Mouse (Mus musculus) intestine, embryonic 16.5 days (tissue): ENCODE data around the gene Pdzph1. TPM values are rescaled to one million over a fixed set of nuclear protein-coding genes. Genes with fewer than 3 reads are reported as not detected.

Experiments
- ATAC-seq: fragments of 200-750 bp; cut with Nextera tagmentation; 2 replicates; pipeline ENCODE4 v1.8.0; 2017; ENCODE audit warnings: moderate TSS enrichment, moderate library complexity
- H3K27ac ChIP-seq: fragments of 300-500 bp; sonication (generic); 2 replicates; pipeline ENCODE4 v1.5.1; 2014; ENCODE audit warnings: mild to moderate bottlenecking, low read length
- H3K27me3 ChIP-seq: fragments of 300-500 bp; sonication (generic); replicated peaks from 2 replicates; pipeline ENCODE4 v1.6.1; 2014; ENCODE audit warnings: low read length, control low read depth, mixed read lengths; ENCODE audit not compliant: control insufficient read depth, insufficient read depth
- H3K36me3 ChIP-seq: fragments of 300-500 bp; sonication (generic); 2 replicates; pipeline ENCODE4 v1.6.1; 2014; ENCODE audit warnings: low read length, control low read depth; ENCODE audit not compliant: control insufficient read depth, insufficient read depth
- H3K4me1 ChIP-seq: fragments of 300-500 bp; sonication (generic); 2 replicates; pipeline ENCODE4 v1.6.1; 2014; ENCODE audit warnings: low read length, control low read depth, mixed read lengths; ENCODE audit not compliant: control insufficient read depth, insufficient read depth
- H3K4me2 ChIP-seq: fragments of 300-500 bp; sonication (generic); 2 replicates; pipeline ENCODE4 v1.6.1; 2014; ENCODE audit warnings: low read depth, low read length, control low read depth
- H3K4me3 ChIP-seq: fragments of 300-500 bp; sonication (generic); 2 replicates; pipeline ENCODE4 v1.5.1; 2014; ENCODE audit warnings: mild to moderate bottlenecking, low read length
- H3K9ac ChIP-seq: fragments of 300-500 bp; sonication (generic); 2 replicates; pipeline ENCODE4 v1.6.1; 2014; ENCODE audit warnings: low read depth, low read length
- H3K9me3 ChIP-seq: fragments of 300-500 bp; sonication (generic); 2 replicates; pipeline ENCODE4 v1.6.1; 2016; ENCODE audit warnings: low read length, control low read depth; ENCODE audit not compliant: control insufficient read depth
- WGBS: fragments of 180-500 bp; shearing (Covaris S2); extraction: QIAGEN DNeasy Blood & Tissue Kit; methylation state at CpG from one replicate; pipeline ENCODE4 v1.1.7; 2014; 5-methylcytosine and 5-hydroxymethylcytosine counted together
- polyA plus RNA-seq: library from polyadenylated mRNA; unstranded; fragments of >200 nt; fragmentation: Nextera tagmentation; extraction: Ambion mirVana; gene quantifications from 2 replicates; pipeline ENCODE4 v1.2.1, GENCODE M21; 2015

Gene Pdzph1
- polyA plus RNA-seq, 1 experiment from 2014 or later: 0.13 TPM

DNA sequence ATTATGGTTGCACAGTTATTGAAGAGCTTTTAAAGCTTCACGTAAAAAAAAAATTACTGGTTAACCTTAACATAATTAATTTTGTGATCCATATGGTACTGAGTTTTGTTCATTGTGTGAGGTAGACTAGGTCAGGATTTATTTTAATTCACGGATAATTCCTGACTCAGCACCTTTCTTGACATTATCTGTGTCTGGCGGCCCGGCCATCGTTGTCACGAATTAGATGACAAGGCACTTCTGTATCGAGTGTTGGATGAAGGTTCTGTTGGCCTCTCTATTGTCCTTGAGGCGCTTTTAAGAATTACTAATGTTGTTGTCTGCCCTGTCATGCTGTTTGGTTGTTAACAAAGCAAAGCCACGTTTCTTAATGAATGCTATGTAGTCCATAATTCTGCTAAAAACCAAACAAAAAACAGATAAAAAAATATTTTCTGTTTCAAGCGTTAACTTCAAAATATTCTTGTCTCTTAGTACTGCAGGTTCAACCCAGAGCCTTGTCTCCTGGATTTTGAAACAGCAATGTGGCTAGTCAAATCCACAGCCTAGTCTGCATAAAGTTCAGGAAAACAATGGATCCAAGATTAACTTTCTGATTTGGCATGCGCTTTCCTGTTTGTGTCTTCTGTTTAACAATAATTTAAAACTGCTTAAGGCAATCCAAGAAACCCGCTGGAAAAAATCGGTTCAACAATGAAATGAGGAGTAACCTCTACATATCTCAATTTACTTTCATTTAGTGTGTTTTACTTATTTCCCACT lies 20.6 kb upstream of the Pdzph1 start:
- no peak for ATAC-seq
- H3K36me3 ChIP-seq: no peaks in the 10 kb centered on the region
- no peak overlapping the region for H3K27ac ChIP-seq
- no peak overlapping the region for H3K4me3 ChIP-seq
- H3K9ac ChIP-seq: no peak overlapping the region
- H3K4me1 ChIP-seq: no peaks in the 10 kb centered on the region
- no peaks in the 10 kb centered on the region for H3K9me3 ChIP-seq
- H3K4me2 ChIP-seq: no peak overlapping the region
- H3K27me3 ChIP-seq: no peaks in the 10 kb centered on the region
- 76% methylated on average over 13 of the region's 13 CpGs for WGBS

DNA sequence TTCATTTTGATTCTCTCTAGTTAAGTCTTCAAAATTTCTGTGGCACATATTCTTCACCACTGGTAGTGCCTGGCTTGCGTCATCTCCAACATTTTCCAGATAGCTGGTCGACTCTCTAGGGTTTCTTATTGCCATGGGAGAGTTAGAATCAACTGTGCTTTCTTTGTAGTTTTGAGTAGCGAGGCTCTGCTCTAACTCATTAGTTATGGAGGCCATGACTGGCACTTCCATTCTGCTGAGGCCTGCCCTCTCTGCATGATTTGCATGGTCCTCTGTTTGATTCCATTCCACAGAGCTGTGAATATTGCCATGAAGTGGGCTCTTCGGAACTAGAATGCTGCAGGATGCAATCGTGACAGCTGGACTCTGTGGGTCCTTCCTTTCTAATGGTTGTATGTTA lies 17.9 kb downstream of the Pdzph1 start:
- no peak overlapping the region for H3K27ac ChIP-seq
- H3K4me3 ChIP-seq: no peak overlapping the region
- no peaks in the 10 kb centered on the region for H3K27me3 ChIP-seq
- ATAC-seq: no peak
- no peak overlapping the region for H3K9ac ChIP-seq
- WGBS: 52% methylated on average over 5 of the region's 5 CpGs
- H3K4me1 ChIP-seq: no peaks in the 10 kb centered on the region
- H3K9me3 ChIP-seq: no peaks in the 10 kb centered on the region
- no peaks in the 10 kb centered on the region for H3K36me3 ChIP-seq
- H3K4me2 ChIP-seq: no peak overlapping the region

DNA sequence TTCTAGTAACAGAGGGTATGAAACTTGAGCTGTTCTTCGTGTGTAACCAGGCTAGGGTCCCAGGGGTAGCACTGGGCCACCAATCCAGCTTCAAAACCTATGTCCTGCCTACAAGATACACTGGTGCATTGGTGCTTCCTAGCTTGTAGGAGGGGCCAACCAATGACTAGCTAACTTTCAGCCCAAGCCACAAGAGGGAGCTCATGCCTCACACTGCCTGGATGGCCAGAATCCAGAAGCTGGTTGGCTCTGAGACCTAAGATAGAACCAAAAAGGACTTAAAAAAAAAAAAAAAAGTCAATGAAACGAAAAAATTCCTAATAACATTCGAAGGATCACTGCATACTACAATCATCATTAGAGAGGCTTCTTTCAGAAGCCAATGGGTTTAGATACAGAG lies 31.3 kb downstream of the Pdzph1 start:
- H3K4me3 ChIP-seq: no peak overlapping the region
- no peak overlapping the region for H3K9ac ChIP-seq
- no peaks in the 10 kb centered on the region for H3K9me3 ChIP-seq
- WGBS: 48% methylated on average over 3 of the region's 3 CpGs
- no peak for ATAC-seq
- no peaks in the 10 kb centered on the region for H3K36me3 ChIP-seq
- H3K27me3 ChIP-seq: no peaks in the 10 kb centered on the region
- no peak overlapping the region for H3K4me2 ChIP-seq
- no peak overlapping the region for H3K27ac ChIP-seq
- no peaks in the 10 kb centered on the region for H3K4me1 ChIP-seq

DNA sequence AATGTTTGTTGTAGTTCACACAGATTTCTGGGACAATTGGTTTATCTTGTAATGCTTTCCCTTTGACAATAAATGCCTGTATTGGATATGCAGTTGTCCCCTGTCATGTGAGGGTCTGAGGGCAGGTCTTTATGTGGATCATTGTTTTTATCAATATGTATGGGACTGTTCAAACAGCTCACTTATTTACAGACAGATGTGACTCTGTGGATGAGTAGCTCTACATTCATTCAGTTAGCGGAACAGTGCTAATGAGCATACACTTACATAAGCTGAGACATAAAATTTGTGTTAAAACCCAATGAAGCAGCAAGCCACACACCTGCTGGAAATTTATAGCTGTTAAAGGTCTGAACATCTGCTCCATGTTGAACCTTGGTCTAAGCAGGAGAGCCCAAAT lies 34.1 kb downstream of the Pdzph1 start:
- H3K4me3 ChIP-seq: no peak overlapping the region
- H3K4me2 ChIP-seq: no peak overlapping the region
- no peak overlapping the region for H3K9ac ChIP-seq
- no peaks in the 10 kb centered on the region for H3K27me3 ChIP-seq
- H3K27ac ChIP-seq: no peak overlapping the region
- no peak for ATAC-seq
- H3K36me3 ChIP-seq: no peaks in the 10 kb centered on the region
- no peaks in the 10 kb centered on the region for H3K4me1 ChIP-seq
- no peaks in the 10 kb centered on the region for H3K9me3 ChIP-seq
- 82% methylated on average over 1 of the region's 1 CpGs for WGBS

DNA sequence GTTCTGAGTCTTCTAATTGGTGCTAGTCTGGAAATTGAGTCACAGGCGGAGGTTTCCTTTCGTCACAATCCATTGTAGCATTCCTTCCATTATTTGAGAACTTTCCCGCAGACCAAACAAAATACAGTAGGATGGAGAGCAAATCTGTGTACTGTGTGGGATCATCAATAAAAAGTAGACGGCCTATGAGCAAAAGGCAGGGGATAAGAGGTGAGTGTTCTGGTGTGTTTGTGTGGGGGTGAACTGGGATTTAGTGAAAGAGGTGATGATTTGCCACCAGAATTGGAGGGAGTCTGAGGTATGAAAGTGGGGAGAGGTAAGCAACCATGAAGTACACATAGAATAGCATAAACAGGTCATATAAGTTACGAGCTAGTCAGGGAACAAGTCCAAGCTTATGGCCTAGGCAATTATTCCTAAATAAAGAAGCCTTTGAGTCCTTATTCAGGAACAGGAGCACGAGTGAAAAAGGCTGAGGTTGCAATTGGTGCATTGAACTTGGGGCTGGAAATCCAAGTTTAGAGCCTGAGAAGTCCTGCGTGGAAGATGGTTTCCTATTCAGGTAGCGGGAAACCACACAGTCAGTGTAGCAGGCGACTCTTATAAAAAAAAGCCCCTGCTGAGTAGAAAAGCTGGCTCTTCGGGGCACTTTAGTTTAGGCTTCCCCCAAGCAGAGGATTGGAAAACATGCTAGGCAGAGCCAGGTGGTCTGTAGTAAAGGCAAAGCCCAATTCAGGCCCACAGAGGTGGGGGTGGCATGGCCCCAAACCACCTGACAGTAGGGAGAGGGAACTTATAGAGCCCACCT lies 48.0 kb downstream of the Pdzph1 start:
- Histone ChIP-seq H3K27me3 (no peaks in the 10 kb centered on the region), H3K36me3 (no peaks in the 10 kb centered on the region), H3K4me1 (no peaks in the 10 kb centered on the region), H3K9ac (no peak overlapping the region), H3K9me3 (no peaks in the 10 kb centered on the region), H3K4me2 (no peak overlapping the region), H3K4me3 (no peak overlapping the region), H3K27ac (no peak overlapping the region)
- ATAC-seq: no peak
- WGBS: 83% methylated on average over 10 of the region's 10 CpGs

DNA sequence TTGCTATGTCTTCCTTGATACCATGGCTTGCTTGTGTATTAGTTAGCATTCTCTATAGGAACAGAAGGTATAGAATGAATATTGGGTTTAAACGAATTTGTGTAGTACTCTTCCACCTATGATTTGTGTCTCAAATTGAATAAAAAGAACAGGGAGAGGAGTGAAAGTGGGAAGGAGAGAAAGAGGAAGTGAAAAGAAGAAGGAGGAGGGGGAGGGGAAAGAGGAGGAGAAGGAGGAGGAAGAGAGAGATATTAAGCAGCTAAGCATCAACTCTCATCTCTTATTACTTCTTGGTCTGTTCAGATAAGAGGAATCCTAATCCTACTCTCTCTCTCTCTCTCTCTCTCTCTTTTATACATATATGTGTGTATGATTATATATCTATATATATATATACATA lies 52.6 kb downstream of the Pdzph1 start:
- Histone ChIP-seq H3K4me2 (no peak overlapping the region), H3K4me3 (no peak overlapping the region), H3K27ac (no peak overlapping the region), H3K9me3 (no peaks in the 10 kb centered on the region), H3K27me3 (no peaks in the 10 kb centered on the region), H3K4me1 (no peaks in the 10 kb centered on the region), H3K9ac (no peak overlapping the region), H3K36me3 (no peaks in the 10 kb centered on the region)
- WGBS: 88% methylated on average over 1 of the region's 1 CpGs
- no peak for ATAC-seq

DNA sequence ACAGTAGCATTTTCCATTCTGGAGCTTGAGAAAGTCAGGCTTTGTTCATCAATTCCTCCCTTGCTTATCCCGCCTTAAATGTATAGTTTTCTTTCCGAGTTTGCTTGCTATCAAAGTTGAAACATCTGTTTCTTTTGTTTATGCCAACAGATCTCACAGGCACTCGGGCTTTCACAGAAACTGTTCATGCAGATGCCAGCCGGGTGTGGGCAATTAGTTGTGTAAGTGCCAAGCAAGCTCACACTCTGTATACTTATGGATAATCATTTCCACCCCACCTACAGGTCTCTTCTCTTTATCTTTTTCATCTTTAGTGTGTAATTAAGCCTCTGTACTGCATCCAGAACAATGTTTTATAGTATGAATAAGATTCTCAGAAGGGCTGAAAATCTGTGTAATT lies 53.6 kb downstream of the Pdzph1 start:
- no peaks in the 10 kb centered on the region for H3K9me3 ChIP-seq
- no peak for ATAC-seq
- H3K36me3 ChIP-seq: no peaks in the 10 kb centered on the region
- H3K27me3 ChIP-seq: no peaks in the 10 kb centered on the region
- no peak overlapping the region for H3K4me2 ChIP-seq
- 42% methylated on average over 4 of the region's 4 CpGs for WGBS
- no peak overlapping the region for H3K27ac ChIP-seq
- H3K4me3 ChIP-seq: no peak overlapping the region
- no peaks in the 10 kb centered on the region for H3K4me1 ChIP-seq
- no peak overlapping the region for H3K9ac ChIP-seq

DNA sequence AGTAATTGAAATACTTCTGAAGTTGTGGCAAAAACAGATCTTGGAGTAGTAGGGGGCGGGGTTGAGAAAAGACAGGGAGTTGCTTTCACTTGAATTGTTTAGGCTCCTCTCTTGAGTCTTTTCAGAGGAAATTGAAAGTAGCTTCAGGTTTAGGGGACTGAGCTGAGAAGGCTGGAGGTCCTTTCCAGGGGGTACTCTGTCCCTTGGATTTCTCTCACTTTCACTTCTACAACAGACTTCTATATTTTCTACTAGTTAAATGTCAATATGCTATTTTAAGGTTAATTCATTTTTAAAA lies 58.2 kb downstream of the Pdzph1 start:
- no peak overlapping the region for H3K27ac ChIP-seq
- no peak overlapping the region for H3K4me2 ChIP-seq
- H3K9me3 ChIP-seq: no peaks in the 10 kb centered on the region
- H3K4me1 ChIP-seq: no peaks in the 10 kb centered on the region
- H3K27me3 ChIP-seq: no peaks in the 10 kb centered on the region
- no peak for ATAC-seq
- no peak overlapping the region for H3K4me3 ChIP-seq
- H3K9ac ChIP-seq: no peak overlapping the region
- WGBS: 38% methylated on average over 1 of the region's 1 CpGs
- H3K36me3 ChIP-seq: no peaks in the 10 kb centered on the region

DNA sequence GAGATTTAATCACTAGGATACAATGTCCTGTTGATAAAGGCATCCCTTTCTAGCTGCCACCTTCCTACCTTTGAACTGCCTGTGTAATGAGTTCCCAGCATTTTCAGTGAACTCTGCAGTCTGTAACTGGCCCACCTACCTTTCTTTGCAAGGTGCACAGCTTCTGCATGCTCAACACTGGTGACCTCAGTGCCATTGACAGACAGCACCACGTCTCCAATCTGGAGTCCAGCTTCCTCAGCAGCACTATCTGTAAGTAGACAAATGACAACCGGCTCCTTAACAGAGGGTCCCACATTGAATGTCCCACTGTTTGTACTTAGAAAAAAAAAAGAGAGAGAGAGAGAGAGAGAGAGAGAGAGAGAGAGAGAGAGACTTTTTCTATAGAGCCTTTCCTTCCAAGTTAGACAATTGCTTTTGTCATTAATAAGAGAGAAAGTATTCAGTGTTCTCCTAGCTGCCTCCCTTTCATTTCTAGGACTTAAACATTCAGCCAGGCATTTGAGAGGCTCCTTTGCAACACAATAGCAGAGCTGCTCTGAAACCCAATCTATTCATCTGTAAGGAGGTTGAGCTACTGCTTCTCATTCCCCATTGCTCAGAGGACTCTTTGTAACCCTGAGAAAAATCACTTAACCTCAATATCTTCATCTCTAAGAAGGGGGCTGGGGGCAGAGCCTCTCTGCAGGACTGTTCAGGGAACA lies 58.7 kb downstream of the Pdzph1 start:
- no peaks in the 10 kb centered on the region for H3K9me3 ChIP-seq
- H3K4me1 ChIP-seq: no peaks in the 10 kb centered on the region
- H3K27me3 ChIP-seq: no peaks in the 10 kb centered on the region
- ATAC-seq: no peak
- H3K36me3 ChIP-seq: no peaks in the 10 kb centered on the region
- H3K9ac ChIP-seq: no peak overlapping the region
- H3K4me2 ChIP-seq: no peak overlapping the region
- 31% methylated on average over 2 of the region's 2 CpGs for WGBS
- no peak overlapping the region for H3K4me3 ChIP-seq
- H3K27ac ChIP-seq: no peak overlapping the region
